Mouse (Mus musculus): ENCODE measurements around the gene Atp8b3.

Atp8b3 gene

GRCm38 (mm10) chr10:80568876-80569275 is 30.0 kb upstream of the Atp8b3 start:
- DNase-seq (ENCODE audit: low spot score in 2 of 2), result no peak

- DNase-seq (ENCODE audit: low spot score in 2 of 2), result peak; percentile 94 to 95
Measured at GRCm38 (mm10) chr10:80566375-80567092, 27.6 kb upstream of the Atp8b3 start.

GRCm38 (mm10) chr10:80561116-80561944 is 22.4 kb upstream of the Atp8b3 start, which contains the start of gene Rexo1:
Gene Rexo1, minus strand, starts transcription at chr10:80561560.
- peak; percentile 96 to 98 for DNase-seq (ENCODE audit: low spot score in 2 of 2)

GRCm38 (mm10) chr10:80560621-80561020 is 21.7 kb upstream of the Atp8b3 start:
- DNase-seq (ENCODE audit: low spot score in 2 of 2), result no peak

GRCm38 (mm10) chr10:80559431-80559830 is 20.5 kb upstream of the Atp8b3 start:
- no peak for DNase-seq (ENCODE audit: low spot score in 2 of 2)

- DNase-seq (ENCODE audit: low spot score in 2 of 2), result peak; percentile 64 to 82
Measured at GRCm38 (mm10) chr10:80557346-80557965, 18.5 kb upstream of the Atp8b3 start.

GRCm38 (mm10) chr10:80553997-80554396 is 15.1 kb upstream of the Atp8b3 start:
- DNase-seq (ENCODE audit: low spot score in 2 of 2), result no peak

- DNase-seq (ENCODE audit: low spot score in 2 of 2), result no peak
Measured at GRCm38 (mm10) chr10:80553575-80553974, 14.7 kb upstream of the Atp8b3 start.

GRCm38 (mm10) chr10:80552364-80552763 is 13.4 kb upstream of the Atp8b3 start:
- no peak for DNase-seq (ENCODE audit: low spot score in 2 of 2)

GRCm38 (mm10) chr10:80549279-80549678 is 10.4 kb upstream of the Atp8b3 start:
- DNase-seq (ENCODE audit: low spot score in 2 of 2), result no peak

GRCm38 (mm10) chr10:80548428-80549006 is 9.6 kb upstream of the Atp8b3 start:
- peak in 1 of 2 experiments; percentile 66 for DNase-seq (ENCODE audit: low spot score in 2 of 2)

GRCm38 (mm10) chr10:80547539-80547938 is 8.6 kb upstream of the Atp8b3 start:
- DNase-seq (ENCODE audit: low spot score in 2 of 2), result no peak

GRCm38 (mm10) chr10:80546945-80547344 is 8.0 kb upstream of the Atp8b3 start:
- DNase-seq (ENCODE audit: low spot score in 2 of 2), result no peak

- no peak for DNase-seq (ENCODE audit: low spot score in 2 of 2)
Measured at GRCm38 (mm10) chr10:80545590-80545989, 6.7 kb upstream of the Atp8b3 start.

GRCm38 (mm10) chr10:80543873-80544272 is 4.9 kb upstream of the Atp8b3 start:
- no peak for DNase-seq (ENCODE audit: low spot score in 2 of 2)

- DNase-seq (ENCODE audit: low spot score in 2 of 2), result no peak
Measured at GRCm38 (mm10) chr10:80539493-80539892, 569 bp upstream of the Atp8b3 start.

GRCm38 (mm10) chr10:80538180-80538579 is 744 bp downstream of the Atp8b3 start:
- no peak for DNase-seq (ENCODE audit: low spot score in 2 of 2)

- no peak for DNase-seq (ENCODE audit: low spot score in 2 of 2)
Measured at GRCm38 (mm10) chr10:80535711-80536110, 3.2 kb downstream of the Atp8b3 start.

GRCm38 (mm10) chr10:80535071-80535470 is 3.9 kb downstream of the Atp8b3 start:
- DNase-seq (ENCODE audit: low spot score in 2 of 2), result no peak

- DNase-seq (ENCODE audit: low spot score in 2 of 2), result no peak
Measured at GRCm38 (mm10) chr10:80533704-80534103, 5.2 kb downstream of the Atp8b3 start.

GRCm38 (mm10) chr10:80532783-80533182 is 6.1 kb downstream of the Atp8b3 start:
- DNase-seq (ENCODE audit: low spot score in 2 of 2), result no peak

GRCm38 (mm10) chr10:80526172-80526571 is 12.8 kb downstream of the Atp8b3 start:
- DNase-seq (ENCODE audit: low spot score in 2 of 2), result no peak
